Mouse (Mus musculus) lung, adult 10 weeks (tissue): Measurements from ENCODE around the gene Mcm10. TPM values are rescaled to one million over a fixed set of nuclear protein-coding genes. Genes with fewer than 3 reads are reported as not detected.

Source experiments
- polyA plus RNA-seq: library from polyadenylated mRNA; stranded (reverse); fragments of 350-450 nt; fragmentation: Illumina TruSeq; extraction: RNeasy Lipid Tissue Mini Kit (QIAGEN cat#74804); gene quantifications from one replicate; pipeline ENCODE4 v1.2.3, GENCODE M21; 2014; ENCODE audit warnings: low read depth, low replicate concordance; ENCODE audit not compliant: insufficient read depth

Gene Mcm10
- 0.93 TPM for polyA plus RNA-seq

DNA sequence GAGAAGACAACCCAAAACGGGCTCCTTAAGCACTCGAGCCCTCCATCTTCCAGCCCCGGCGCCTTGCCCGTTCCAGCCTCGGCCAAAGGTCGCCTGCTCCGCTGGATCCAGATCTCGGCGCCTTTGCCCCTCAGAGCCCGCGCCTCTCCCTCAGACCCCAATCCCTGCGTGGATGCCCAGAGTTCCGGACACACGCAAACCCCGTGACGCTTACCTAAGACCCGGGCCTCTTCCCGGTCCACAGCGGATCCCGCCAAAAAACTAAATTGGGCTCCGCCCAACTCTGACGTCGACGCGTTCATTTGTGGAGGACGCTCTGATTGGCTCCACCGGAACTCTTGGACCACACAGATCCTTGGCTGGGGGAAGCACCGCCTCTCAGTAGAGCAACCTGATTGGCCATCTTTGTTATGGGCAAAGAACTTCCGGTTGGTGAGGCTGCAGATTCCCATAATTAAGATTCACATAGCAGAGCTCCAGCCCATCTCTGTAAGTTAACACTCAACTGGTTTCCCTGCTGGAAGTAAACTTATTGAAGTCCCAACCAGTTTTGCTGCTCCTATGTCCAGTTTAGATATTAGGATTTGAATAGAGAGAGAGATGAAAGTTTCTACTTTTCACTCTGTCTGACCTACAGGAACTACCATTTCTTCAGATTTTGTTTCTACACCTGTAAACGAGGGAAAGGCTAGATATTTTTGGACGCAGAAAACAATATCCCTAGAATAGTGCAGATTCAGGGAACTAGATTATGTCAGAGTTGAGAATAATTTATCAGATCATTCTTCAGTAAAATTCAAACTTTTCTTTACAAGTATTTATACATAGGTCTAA lies at the start of gene Mcm10:
Mcm10 (minus strand) TSS at position 301 of the 834 bp plus-strand sequence.

DNA sequence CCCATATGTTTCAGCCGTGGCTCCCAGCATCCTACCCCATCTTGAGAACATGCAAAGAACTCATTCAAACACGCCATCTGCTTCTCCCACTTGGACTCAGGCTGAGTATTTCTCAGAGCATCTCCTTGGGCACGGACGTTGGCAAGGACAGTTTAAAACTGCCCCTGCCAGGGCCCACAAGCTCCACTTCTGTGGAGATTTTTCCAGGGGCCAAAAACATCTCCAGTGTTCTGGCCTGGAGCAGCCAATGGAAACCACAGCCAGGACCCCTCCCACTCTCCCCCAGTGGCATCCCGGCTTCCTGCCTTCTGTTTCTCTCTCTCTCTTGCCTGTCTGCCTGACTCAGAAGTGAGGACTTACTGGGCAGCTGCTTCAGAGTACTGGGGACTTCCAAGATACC lies 36.8 kb downstream of the Mcm10 start, which contains the start of gene Ucma:
Ucma (plus strand) TSS at position 316 of the 400 bp plus-strand sequence.

Other genes with a start within 250 kb of the Mcm10 start
- 11.0 TPM for gene Sephs1, start 131.2 kb downstream of the Mcm10 start, polyA plus RNA-seq
- 68.2 TPM for gene Phyh, start 93.8 kb downstream of the Mcm10 start, polyA plus RNA-seq
- gene Ucma, start 36.7 kb downstream of the Mcm10 start, polyA plus RNA-seq = not detected
- gene Optn, start 51.3 kb upstream of the Mcm10 start, polyA plus RNA-seq = 8.9 TPM
- gene Ccdc3, start 125.0 kb upstream of the Mcm10 start, polyA plus RNA-seq = 1.7 TPM